Mouse (Mus musculus) adrenal gland, adult (tissue): Measurements from ENCODE around the gene Cacna1f.

ENCODE experiments used
- DNase-seq, 2 experiments: peaks; one replicate each; pipeline ENCODE4 v3.0.0; 2022 to 2023; ENCODE audit warnings: low spot score in 1 of 2; ENCODE audit not compliant: inconsistent age in 2 of 2

The Cacna1f gene

GRCm38 (mm10) chrX:7673578-7674281 lies 66.8 kb downstream of the Cacna1f start:
- peak; percentile 56 to 76 for DNase-seq

GRCm38 (mm10) chrX:7674284-7675000 lies 67.6 kb downstream of the Cacna1f start:
- peak in 1 of 2 experiments; percentile 61 for DNase-seq

GRCm38 (mm10) chrX:7675001-7675380 lies 68.1 kb downstream of the Cacna1f start:
- peak in 1 of 2 experiments; percentile 50 for DNase-seq

- DNase-seq, result no peak
These were observed 72.1 kb downstream of the Cacna1f start for GRCm38 (mm10) chrX:7678986-7679385.

- peak; percentile 92 to 95 for DNase-seq
These were observed 72.6 kb downstream of the Cacna1f start for GRCm38 (mm10) chrX:7679405-7680056.

GRCm38 (mm10) chrX:7680057-7680412 lies 73.2 kb downstream of the Cacna1f start:
- DNase-seq, result no peak

GRCm38 (mm10) chrX:7680864-7681263 lies 74.0 kb downstream of the Cacna1f start, which contains the start of gene Magix:
Magix (minus strand) TSS chrX:7681251.
- no peak for DNase-seq
